Mouse (Mus musculus) MEL (cell line): ENCODE results near the gene Lig4.

Experiments
- CTCF ChIP-seq, 3 experiments: IDR thresholded peaks in 2 of 3; conservative IDR thresholded peaks in 1 of 3; 2 replicates each; pipeline ENCODE4 v1.5.1; 2011 to 2012; ENCODE audit warnings: low read length in 3 of 3, low read depth in 2 of 3, mild to moderate bottlenecking in 2 of 3, improper control_type of control experiment in 1 of 3, inconsistent platforms in 1 of 3, mixed read lengths in 1 of 3, moderate library complexity in 1 of 3; ENCODE audit not compliant: control insufficient read depth in 1 of 3, insufficient read depth in 1 of 3, poor library complexity in 1 of 3, severe bottlenecking in 1 of 3
- MAZ ChIP-seq: IDR thresholded peaks from 2 replicates; pipeline ENCODE4 v1.6.1; 2012; ENCODE audit warnings: low read depth, mild to moderate bottlenecking, inconsistent platforms, low read length, improper control_type of control experiment
- NRF1 ChIP-seq: IDR thresholded peaks from 2 replicates; pipeline ENCODE4 v1.6.1; 2014; ENCODE audit warnings: low read depth, mild to moderate bottlenecking, inconsistent platforms, low read length, improper control_type of control experiment, moderate library complexity; ENCODE audit not compliant: poor library complexity, insufficient read depth, severe bottlenecking
- POLR2AphosphoS5 ChIP-seq: IDR thresholded peaks from 2 replicates; pipeline ENCODE4 v1.6.1; 2012; ENCODE audit warnings: low read depth, borderline replicate concordance, mild to moderate bottlenecking, inconsistent platforms, low read length, moderate library complexity, mixed read lengths
- TBP ChIP-seq: IDR thresholded peaks from 2 replicates; pipeline ENCODE4 v1.8.0; 2011; ENCODE audit warnings: low read depth, low read length, improper control_type of control experiment
- TCF12 ChIP-seq: IDR thresholded peaks from 2 replicates; pipeline ENCODE4 v1.6.1; 2014; ENCODE audit warnings: low read depth, mild to moderate bottlenecking, inconsistent platforms, low read length, improper control_type of control experiment, moderate library complexity
- USF1 ChIP-seq: IDR thresholded peaks from 2 replicates; pipeline ENCODE4 v1.6.1; 2014; ENCODE audit warnings: low read depth, mild to moderate bottlenecking, inconsistent platforms, low read length, improper control_type of control experiment, moderate library complexity
- USF2 ChIP-seq, 2 experiments: IDR thresholded peaks; 2 replicates each; pipeline ENCODE4 v1.6.1; 2011 to 2012; ENCODE audit warnings: improper control_type of control experiment in 2 of 2, low read length in 2 of 2, borderline replicate concordance in 1 of 2, inconsistent platforms in 1 of 2, low read depth in 1 of 2, mild to moderate bottlenecking in 1 of 2; ENCODE audit not compliant: insufficient read depth in 1 of 2

- no peak for TF ChIP-seq TBP
- TF ChIP-seq USF1 = no peak
- TF ChIP-seq MAZ = no peak
- TF ChIP-seq TCF12 = no peak
- no peak for TF ChIP-seq POLR2AphosphoS5
- TF ChIP-seq USF2 (IDR thresholded peaks at IDR 0.05; ENCODE audit: borderline replicate concordance in 1 of 2, insufficient read depth in 1 of 2, low read depth in 1 of 2, low read length in 2 of 2) = no peak
- no peak for TF ChIP-seq CTCF (IDR thresholded peaks at IDR 0.05 in 2 of 3, conservative IDR thresholded peaks at IDR 0.05 in 1 of 3; ENCODE audit: control insufficient read depth in 1 of 3, insufficient read depth in 1 of 3, low read depth in 2 of 3, low read length in 3 of 3, poor library complexity in 1 of 3, severe bottlenecking in 1 of 3)
- TF ChIP-seq NRF1 = no peak
Measured at GRCm38 (mm10) chr8:9949134-9949890, 28.2 kb downstream of the Lig4 start.
